Mouse (Mus musculus): Measurements from ENCODE around the gene Tmprss9. TPM values are rescaled to one million over a fixed set of nuclear protein-coding genes. Genes with fewer than 3 reads are reported as not detected.

Gene Tmprss9
- polyA plus RNA-seq, 1 experiment from 2014 or later, result 0.05 TPM

DNA sequence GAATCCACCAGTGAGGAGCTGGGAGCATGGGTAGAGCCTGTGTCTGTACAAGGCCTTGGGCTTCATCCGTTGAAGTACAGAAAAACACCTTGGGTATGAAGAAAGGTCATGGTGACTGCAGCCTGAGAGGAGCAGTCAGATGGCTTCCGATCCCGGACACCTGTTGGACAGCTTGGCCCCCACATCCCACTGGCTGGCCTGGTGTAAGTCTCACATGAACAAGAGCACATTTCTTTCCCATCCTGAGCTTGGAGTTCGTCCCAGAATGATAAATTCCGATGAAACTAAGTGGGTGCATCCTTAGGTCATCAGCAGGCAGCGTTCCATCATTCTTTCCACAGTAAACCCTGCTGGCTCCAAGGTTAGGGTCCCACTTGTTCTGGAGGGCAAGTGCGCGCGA is 72.1 kb downstream of the Tmprss9 start:
- Histone ChIP-seq H3K4me2 (no peak overlapping the region), H3K4me3 (replicated peaks) (no peak overlapping the region), H3K27me3 (peaks cover 19% of the 10 kb centered on the region), H3K9me3 (replicated peaks) (no peaks in the 10 kb centered on the region), H3K27ac (no peak overlapping the region), H3K36me3 (no peaks in the 10 kb centered on the region), H3K9ac (no peak overlapping the region), H3K4me1 (replicated peaks) (peaks cover 44% of the 10 kb centered on the region)
- DNase-seq (no peak), ATAC-seq (ENCODE audit: low read depth) (no peak)
- WGBS (ENCODE audit: insufficient replicate concordance), result 74% methylated on average over 9 of the region's 9 CpGs

GRCm38 (mm10) chr10:80944231-80944630 is 72.6 kb downstream of the Tmprss9 start:
- 62% methylated on average over 5 of the region's 5 CpGs for WGBS (ENCODE audit: insufficient replicate concordance)
- H3K36me3 ChIP-seq, result no peaks in the 10 kb centered on the region

DNA sequence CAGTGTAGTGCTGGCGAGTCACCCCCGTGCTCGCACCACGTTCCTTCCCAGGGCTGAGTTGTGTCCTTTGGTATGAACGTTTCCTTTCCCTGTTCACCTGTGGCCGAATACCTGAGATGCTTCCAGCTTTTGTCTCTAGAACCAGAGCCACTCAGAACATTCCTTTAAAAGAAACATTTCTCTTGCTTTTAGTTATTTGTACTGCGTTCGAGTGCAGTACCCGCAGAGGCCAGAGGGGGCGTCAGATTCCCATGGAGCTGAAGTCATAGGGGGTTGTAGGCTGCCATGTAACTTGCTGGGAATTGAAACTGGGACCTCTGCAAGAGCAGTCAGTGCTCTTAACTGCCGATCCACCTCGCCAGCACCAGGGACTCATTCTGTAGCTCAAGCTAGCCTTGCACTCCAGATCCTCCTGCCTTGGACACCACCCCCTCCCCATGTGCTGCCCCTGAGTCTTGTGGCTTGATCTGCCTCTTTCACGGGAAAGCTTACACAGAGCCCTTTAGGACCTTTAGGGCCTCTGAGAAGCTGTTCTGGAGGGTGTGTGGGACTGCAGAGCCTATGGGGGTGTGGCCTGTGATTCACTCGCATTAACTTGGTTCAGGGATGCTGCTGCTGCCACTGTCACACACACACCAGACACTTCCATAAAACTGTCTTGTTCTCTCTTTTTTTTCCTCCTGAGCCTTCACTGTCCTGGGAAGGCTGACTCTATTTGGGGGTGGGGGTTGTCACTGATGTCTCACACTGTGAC is 75.2 kb downstream of the Tmprss9 start:
- 54% methylated on average over 14 of the region's 14 CpGs for WGBS (ENCODE audit: insufficient replicate concordance)
- H3K4me2 ChIP-seq, result no peak overlapping the region
- H3K27me3 ChIP-seq, result peaks cover 3% of the 10 kb centered on the region; the same call in 1 of the 2 replicates
- peaks cover 44% of the 10 kb centered on the region for H3K4me1 ChIP-seq (replicated peaks)
- DNase-seq, result no peak
- no peaks in the 10 kb centered on the region for H3K9me3 ChIP-seq (replicated peaks)
- no peak overlapping the region for H3K27ac ChIP-seq
- ATAC-seq (ENCODE audit: low read depth), result no peak
- no peaks in the 10 kb centered on the region for H3K36me3 ChIP-seq
- no peak overlapping the region for H3K9ac ChIP-seq
- H3K4me3 ChIP-seq (replicated peaks), result no peak overlapping the region

More at GRCm38 (mm10) chr10:80944231-80944630, 72.6 kb downstream of the Tmprss9 start:
- ATAC-seq (ENCODE audit: low read depth), result no peak
- Histone ChIP-seq H3K27ac (no peak overlapping the region), H3K27me3 (peaks cover 14% of the 10 kb centered on the region), H3K4me1 (replicated peaks) (peaks cover 45% of the 10 kb centered on the region), H3K9ac (no peak overlapping the region), H3K4me2 (no peak overlapping the region), H3K9me3 (replicated peaks) (no peaks in the 10 kb centered on the region), H3K4me3 (replicated peaks) (no peak overlapping the region)
- no peak for DNase-seq

DNA sequence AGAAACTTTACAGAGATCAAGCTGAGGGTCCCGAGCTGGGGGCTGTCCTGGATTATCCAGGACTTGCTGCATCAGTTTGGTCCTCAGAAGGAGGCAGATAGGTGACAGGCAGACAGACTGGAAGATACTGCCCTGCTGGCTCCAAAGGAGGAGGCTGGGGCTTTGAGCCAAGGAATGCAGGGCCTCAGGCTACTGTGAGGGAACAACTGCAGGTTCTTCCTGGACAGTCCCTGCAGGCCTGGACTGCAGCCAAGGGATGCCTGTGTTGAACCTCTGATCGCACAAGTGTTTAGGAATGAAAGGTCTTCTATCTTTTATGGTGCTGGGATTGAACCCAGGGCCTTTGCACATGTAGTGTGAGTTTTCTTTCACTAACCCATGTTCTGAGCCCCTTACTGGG is 76.2 kb downstream of the Tmprss9 start:
- peaks cover 49% of the 10 kb centered on the region for H3K4me1 ChIP-seq (replicated peaks)
- ATAC-seq (ENCODE audit: low read depth), result no peak
- H3K36me3 ChIP-seq, result no peaks in the 10 kb centered on the region
- 60% methylated on average over 2 of the region's 2 CpGs for WGBS (ENCODE audit: insufficient replicate concordance)
- DNase-seq, result no peak
- H3K9me3 ChIP-seq (replicated peaks), result no peaks in the 10 kb centered on the region
- H3K27me3 ChIP-seq, result peaks cover 2% of the 10 kb centered on the region; the same call in 1 of the 2 replicates
- H3K4me2 ChIP-seq, result no peak overlapping the region
- no peak overlapping the region for H3K4me3 ChIP-seq (replicated peaks)
- H3K9ac ChIP-seq, result no peak overlapping the region
- H3K27ac ChIP-seq, result no peak overlapping the region

- H3K27me3 ChIP-seq, result no peaks in the 10 kb centered on the region
- 14% methylated on average over 6 of the region's 6 CpGs for WGBS (ENCODE audit: insufficient replicate concordance)
- H3K4me3 ChIP-seq (replicated peaks), result no peak overlapping the region
- no peaks in the 10 kb centered on the region for H3K36me3 ChIP-seq
- H3K27ac ChIP-seq, result no peak overlapping the region
- H3K4me1 ChIP-seq (replicated peaks), result peaks cover 46% of the 10 kb centered on the region
- H3K9ac ChIP-seq, result no peak overlapping the region
- no peak for DNase-seq
- no peak overlapping the region for H3K4me2 ChIP-seq
- ATAC-seq (ENCODE audit: low read depth), result no peak
- no peaks in the 10 kb centered on the region for H3K9me3 ChIP-seq (replicated peaks)
Observed at GRCm38 (mm10) chr10:80948570-80948969, 76.9 kb downstream of the Tmprss9 start.

GRCm38 (mm10) chr10:80949081-80949480 is 77.4 kb downstream of the Tmprss9 start:
- DNase-seq, result no peak
- no peak overlapping the region for H3K4me3 ChIP-seq (replicated peaks)
- 66% methylated on average over 3 of the region's 3 CpGs for WGBS (ENCODE audit: insufficient replicate concordance)
- no peak for ATAC-seq (ENCODE audit: low read depth)
- no peaks in the 10 kb centered on the region for H3K36me3 ChIP-seq
- no peak overlapping the region for H3K4me2 ChIP-seq
- H3K9ac ChIP-seq, result no peak overlapping the region
- no peak overlapping the region for H3K27ac ChIP-seq
- no peaks in the 10 kb centered on the region for H3K27me3 ChIP-seq
- H3K4me1 ChIP-seq (replicated peaks), result peaks cover 46% of the 10 kb centered on the region
- H3K9me3 ChIP-seq (replicated peaks), result no peaks in the 10 kb centered on the region

MicroRNAs within 50 kb of the gene (microRNA counts, 519-probe panel; counts per million panel counts)
- 114 counts per million for microRNA mmu-miR-1982

Small RNA genes within 50 kb of the gene (microRNA-seq; reads per million reads assigned to microRNA genes)
- gene Mir1982, result 1.5 reads per million

Other genes starting within 250 kb of the Tmprss9 start
- 46.0 and 51.1 TPM in 2 replicates for gene Csnk1g2, start 249.0 kb upstream of the Tmprss9 start, polyA plus RNA-seq (2015; fragmentation: Nextera tagmentation; extraction: Ambion mirVana)
- gene Btbd2, start 214.8 kb upstream of the Tmprss9 start, polyA plus RNA-seq (2015; fragmentation: Nextera tagmentation; extraction: Ambion mirVana), result 11.5 and 12.7 TPM in 2 replicates
- gene Mknk2, start 193.7 kb upstream of the Tmprss9 start, polyA plus RNA-seq (2015; fragmentation: Nextera tagmentation; extraction: Ambion mirVana), result 71.4 and 73.8 TPM in 2 replicates
- 31.6 and 38.5 TPM in 2 replicates for gene Mob3a, start 169.9 kb upstream of the Tmprss9 start, polyA plus RNA-seq (2015; fragmentation: Nextera tagmentation; extraction: Ambion mirVana)
- gene Izumo4, start 169.7 kb upstream of the Tmprss9 start, polyA plus RNA-seq (2015; fragmentation: Nextera tagmentation; extraction: Ambion mirVana), result 6.1 and 7.5 TPM in 2 replicates
- 24.9 and 25.6 TPM in 2 replicates for gene Ap3d1, start 129.6 kb upstream of the Tmprss9 start, polyA plus RNA-seq (2015; fragmentation: Nextera tagmentation; extraction: Ambion mirVana)
- gene Dot1l, start 116.6 kb upstream of the Tmprss9 start, polyA plus RNA-seq (2015; fragmentation: Nextera tagmentation; extraction: Ambion mirVana), result 7.4 and 7.8 TPM in 2 replicates
- 35.7 and 48.5 TPM in 2 replicates for gene Sf3a2, start 73.7 kb upstream of the Tmprss9 start, polyA plus RNA-seq (2015; fragmentation: Nextera tagmentation; extraction: Ambion mirVana)
- gene Plekhj1, start 73.2 kb upstream of the Tmprss9 start, polyA plus RNA-seq (2015; fragmentation: Nextera tagmentation; extraction: Ambion mirVana), result 97.5 and 105 TPM in 2 replicates
- gene Amh, start 66.6 kb upstream of the Tmprss9 start, polyA plus RNA-seq (2015; fragmentation: Nextera tagmentation; extraction: Ambion mirVana), result not detected in 2 replicates
- 0.20 and 0.38 TPM in 2 replicates for gene Jsrp1, start 58.4 kb upstream of the Tmprss9 start, polyA plus RNA-seq (2015; fragmentation: Nextera tagmentation; extraction: Ambion mirVana)
- gene Oaz1, start 45.2 kb upstream of the Tmprss9 start, polyA plus RNA-seq (2015; fragmentation: Nextera tagmentation; extraction: Ambion mirVana), result 1,324 and 1,529 TPM in 2 replicates
- not detected in 2 replicates for gene Lingo3, start 27.8 kb upstream of the Tmprss9 start, polyA plus RNA-seq (2015; fragmentation: Nextera tagmentation; extraction: Ambion mirVana)
- 192 and 208 TPM in 2 replicates for gene Lsm7, start 16.6 kb upstream of the Tmprss9 start, polyA plus RNA-seq (2015; fragmentation: Nextera tagmentation; extraction: Ambion mirVana)
- 56.8 and 58.9 TPM in 2 replicates for gene Sppl2b, start 16.6 kb upstream of the Tmprss9 start, polyA plus RNA-seq (2015; fragmentation: Nextera tagmentation; extraction: Ambion mirVana)
- 249 and 266 TPM in 2 replicates for gene Timm13, start 29.1 kb downstream of the Tmprss9 start, polyA plus RNA-seq (2015; fragmentation: Nextera tagmentation; extraction: Ambion mirVana)
- gene Lmnb2, start 46.4 kb downstream of the Tmprss9 start, polyA plus RNA-seq (2015; fragmentation: Nextera tagmentation; extraction: Ambion mirVana), result 14.0 and 15.4 TPM in 2 replicates
- gene Gadd45b, start 58.2 kb downstream of the Tmprss9 start, polyA plus RNA-seq (2015; fragmentation: Nextera tagmentation; extraction: Ambion mirVana), result 1.6 and 1.8 TPM in 2 replicates
- gene Gng7, start 143.1 kb downstream of the Tmprss9 start, polyA plus RNA-seq (2015; fragmentation: Nextera tagmentation; extraction: Ambion mirVana), result 0.44 and 0.46 TPM in 2 replicates
- 0.06 TPM in 1 of 2 replicates, not detected in the other for gene Diras1, start 153.8 kb downstream of the Tmprss9 start, polyA plus RNA-seq (2015; fragmentation: Nextera tagmentation; extraction: Ambion mirVana)
- 5.7 and 5.8 TPM in 2 replicates for gene Slc39a3, start 165.6 kb downstream of the Tmprss9 start, polyA plus RNA-seq (2015; fragmentation: Nextera tagmentation; extraction: Ambion mirVana)
- gene Sgta, start 188.3 kb downstream of the Tmprss9 start, polyA plus RNA-seq (2015; fragmentation: Nextera tagmentation; extraction: Ambion mirVana), result 69.1 and 71.6 TPM in 2 replicates
- gene Thop1, start 198.2 kb downstream of the Tmprss9 start, polyA plus RNA-seq (2015; fragmentation: Nextera tagmentation; extraction: Ambion mirVana), result 35.1 and 38.2 TPM in 2 replicates
- 22.3 and 22.5 TPM in 2 replicates for gene Creb3l3, start 227.0 kb downstream of the Tmprss9 start, polyA plus RNA-seq (2015; fragmentation: Nextera tagmentation; extraction: Ambion mirVana)
- 127 and 130 TPM in 2 replicates for gene Map2k2, start 234.1 kb downstream of the Tmprss9 start, polyA plus RNA-seq (2015; fragmentation: Nextera tagmentation; extraction: Ambion mirVana)

All from liver, embryonic 13.5 days (tissue).